Mouse (Mus musculus): ENCODE results near the gene Esd.

- no peak for TF ChIP-seq CTCF (IDR thresholded peaks at IDR 0.05; ENCODE audit: low read depth)
- TF ChIP-seq EP300 (IDR thresholded peaks at IDR 0.05; ENCODE audit: low read depth): no peak
Observed at GRCm38 (mm10) chr14:74731221-74732078, 647 bp upstream of the Esd start.

All from liver, embryonic 14.5 days (tissue).